Mouse (Mus musculus): ENCODE results near the gene Specc1l. TPM values are rescaled to one million over a fixed set of nuclear protein-coding genes. Genes with fewer than 3 reads are reported as not detected.

Gene Specc1l
- polyA plus RNA-seq, 1 experiment: 17.7 TPM

DNA sequence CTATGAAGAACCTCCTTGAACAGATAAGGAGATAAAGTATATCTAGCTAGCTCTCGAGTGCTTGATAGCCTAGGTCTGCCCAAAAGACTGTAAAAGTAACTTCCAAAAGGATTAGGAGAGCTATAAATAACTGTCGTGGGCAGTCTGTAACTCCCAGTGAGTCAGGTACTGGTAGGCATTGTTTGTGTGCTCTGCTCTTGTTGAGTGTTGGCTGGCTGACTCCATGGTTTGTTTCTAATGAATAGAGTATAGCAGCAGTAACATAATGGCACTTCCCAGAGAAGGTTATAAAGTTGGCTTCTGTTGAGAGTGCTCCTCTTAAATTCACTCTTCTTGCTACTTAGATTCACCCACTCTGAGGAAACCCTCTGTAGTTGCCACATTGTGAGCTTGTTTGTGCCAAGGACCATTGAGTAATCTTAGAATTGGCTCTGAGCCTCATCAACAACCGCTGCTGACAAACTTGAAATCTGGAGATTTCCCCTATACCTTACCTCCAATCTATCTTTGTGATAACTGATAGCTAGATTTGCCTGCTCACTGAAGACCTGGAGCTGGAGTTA lies 53.2 kb downstream of the Specc1l start:
- Histone ChIP-seq H3K4me3 (ENCODE audit: extremely low read depth, insufficient read depth, insufficient read length) (no peak overlapping the region), H3K27ac (ENCODE audit: insufficient read depth, low read length) (no peak overlapping the region), H3K36me3 (ENCODE audit: control insufficient read depth, insufficient read depth, low read length) (peaks cover 47% of the 10 kb centered on the region), H3K4me1 (ENCODE audit: control insufficient read depth, insufficient read depth, insufficient read length) (no peaks in the 10 kb centered on the region), H3K27me3 (ENCODE audit: control insufficient read depth, insufficient read depth, low read length) (no peaks in the 10 kb centered on the region)
- no peak for DNase-seq (ENCODE audit: low read depth in 1 of 2, low spot score in 2 of 2)
- TF ChIP-seq CTCF (IDR thresholded peaks at IDR 0.05; ENCODE audit: extremely low read depth, insufficient read depth, insufficient read length, insufficient replicate concordance) (no peak), POLR2A (IDR thresholded peaks at IDR 0.05; ENCODE audit: low read depth, low read length) (no peak)
- WGBS: 84% methylated on average over 3 of the region's 3 CpGs

- Histone ChIP-seq H3K36me3 (ENCODE audit: control insufficient read depth, insufficient read depth, low read length) (peaks cover 29% of the 10 kb centered on the region), H3K27ac (ENCODE audit: insufficient read depth, low read length) (no peak overlapping the region), H3K4me1 (ENCODE audit: control insufficient read depth, insufficient read depth, insufficient read length) (no peaks in the 10 kb centered on the region), H3K4me3 (ENCODE audit: extremely low read depth, insufficient read depth, insufficient read length) (no peak overlapping the region), H3K27me3 (ENCODE audit: control insufficient read depth, insufficient read depth, low read length) (no peaks in the 10 kb centered on the region)
- TF ChIP-seq CTCF (IDR thresholded peaks at IDR 0.05; ENCODE audit: extremely low read depth, insufficient read depth, insufficient read length, insufficient replicate concordance) (no peak), POLR2A (IDR thresholded peaks at IDR 0.05; ENCODE audit: low read depth, low read length) (no peak)
- WGBS: 86% methylated on average over 4 of the region's 4 CpGs
- no peak for DNase-seq (ENCODE audit: low read depth in 1 of 2, low spot score in 2 of 2)
Measured at GRCm38 (mm10) chr10:75273020-75273419, 61.1 kb downstream of the Specc1l start.

- H3K27ac ChIP-seq (ENCODE audit: insufficient read depth, low read length): no peak overlapping the region
- 87% methylated on average over 12 of the region's 12 CpGs for WGBS
- peaks cover 22% of the 10 kb centered on the region for H3K36me3 ChIP-seq (ENCODE audit: control insufficient read depth, insufficient read depth, low read length)
- DNase-seq (ENCODE audit: low read depth in 1 of 2, low spot score in 2 of 2): no peak
- no peaks in the 10 kb centered on the region for H3K4me1 ChIP-seq (ENCODE audit: control insufficient read depth, insufficient read depth, insufficient read length)
- TF ChIP-seq POLR2A (IDR thresholded peaks at IDR 0.05; ENCODE audit: low read depth, low read length): no peak
- no peak for TF ChIP-seq CTCF (IDR thresholded peaks at IDR 0.05; ENCODE audit: extremely low read depth, insufficient read depth, insufficient read length, insufficient replicate concordance)
- no peak overlapping the region for H3K4me3 ChIP-seq (ENCODE audit: extremely low read depth, insufficient read depth, insufficient read length)
- no peaks in the 10 kb centered on the region for H3K27me3 ChIP-seq (ENCODE audit: control insufficient read depth, insufficient read depth, low read length)
Measured at GRCm38 (mm10) chr10:75276427-75277013, 64.6 kb downstream of the Specc1l start.

- DNase-seq (ENCODE audit: low read depth in 1 of 2, low spot score in 2 of 2): peak in 1 of 2 experiments; percentile 34
- H3K4me3 ChIP-seq (ENCODE audit: extremely low read depth, insufficient read depth, insufficient read length): no peak overlapping the region
- peaks cover 20% of the 10 kb centered on the region for H3K36me3 ChIP-seq (ENCODE audit: control insufficient read depth, insufficient read depth, low read length)
- 80% methylated on average over 1 of the region's 1 CpGs for WGBS
- TF ChIP-seq CTCF (IDR thresholded peaks at IDR 0.05; ENCODE audit: extremely low read depth, insufficient read depth, insufficient read length, insufficient replicate concordance) (peak; percentile 9; the same call in 1 of the 2 replicates), POLR2A (IDR thresholded peaks at IDR 0.05; ENCODE audit: low read depth, low read length) (no peak)
- H3K27ac ChIP-seq (ENCODE audit: insufficient read depth, low read length): no peak overlapping the region
- no peaks in the 10 kb centered on the region for H3K4me1 ChIP-seq (ENCODE audit: control insufficient read depth, insufficient read depth, insufficient read length)
- H3K27me3 ChIP-seq (ENCODE audit: control insufficient read depth, insufficient read depth, low read length): no peaks in the 10 kb centered on the region
Measured at GRCm38 (mm10) chr10:75277501-75277900, 65.6 kb downstream of the Specc1l start.

- H3K4me3 ChIP-seq (ENCODE audit: extremely low read depth, insufficient read depth, insufficient read length): no peak overlapping the region
- TF ChIP-seq POLR2A (IDR thresholded peaks at IDR 0.05; ENCODE audit: low read depth, low read length): no peak
- TF ChIP-seq CTCF (IDR thresholded peaks at IDR 0.05; ENCODE audit: extremely low read depth, insufficient read depth, insufficient read length, insufficient replicate concordance): no peak
- peaks cover 3% of the 10 kb centered on the region; the same call in 1 of the 2 replicates for H3K4me1 ChIP-seq (ENCODE audit: control insufficient read depth, insufficient read depth, insufficient read length)
- 12% methylated on average over 5 of the region's 5 CpGs for WGBS
- peak overlapping the region; percentile 48 for H3K27ac ChIP-seq (ENCODE audit: insufficient read depth, low read length)
- H3K27me3 ChIP-seq (ENCODE audit: control insufficient read depth, insufficient read depth, low read length): no peaks in the 10 kb centered on the region
- DNase-seq (ENCODE audit: low read depth in 1 of 2, low spot score in 2 of 2): peak; percentile 64 to 71
- peaks cover 9% of the 10 kb centered on the region for H3K36me3 ChIP-seq (ENCODE audit: control insufficient read depth, insufficient read depth, low read length)
Measured at GRCm38 (mm10) chr10:75282648-75283047, 70.8 kb downstream of the Specc1l start.

GRCm38 (mm10) chr10:75283821-75284220 lies 71.9 kb downstream of the Specc1l start:
- Histone ChIP-seq H3K27me3 (ENCODE audit: control insufficient read depth, insufficient read depth, low read length) (no peaks in the 10 kb centered on the region), H3K4me3 (ENCODE audit: extremely low read depth, insufficient read depth, insufficient read length) (no peak overlapping the region), H3K27ac (ENCODE audit: insufficient read depth, low read length) (no peak overlapping the region), H3K4me1 (ENCODE audit: control insufficient read depth, insufficient read depth, insufficient read length) (peaks cover 8% of the 10 kb centered on the region), H3K36me3 (ENCODE audit: control insufficient read depth, insufficient read depth, low read length) (peaks cover 9% of the 10 kb centered on the region)
- 96% methylated on average over 3 of the region's 3 CpGs for WGBS
- no peak for TF ChIP-seq CTCF (IDR thresholded peaks at IDR 0.05; ENCODE audit: extremely low read depth, insufficient read depth, insufficient read length, insufficient replicate concordance)
- no peak for TF ChIP-seq POLR2A (IDR thresholded peaks at IDR 0.05; ENCODE audit: low read depth, low read length)
- DNase-seq (ENCODE audit: low read depth in 1 of 2, low spot score in 2 of 2): no peak

DNA sequence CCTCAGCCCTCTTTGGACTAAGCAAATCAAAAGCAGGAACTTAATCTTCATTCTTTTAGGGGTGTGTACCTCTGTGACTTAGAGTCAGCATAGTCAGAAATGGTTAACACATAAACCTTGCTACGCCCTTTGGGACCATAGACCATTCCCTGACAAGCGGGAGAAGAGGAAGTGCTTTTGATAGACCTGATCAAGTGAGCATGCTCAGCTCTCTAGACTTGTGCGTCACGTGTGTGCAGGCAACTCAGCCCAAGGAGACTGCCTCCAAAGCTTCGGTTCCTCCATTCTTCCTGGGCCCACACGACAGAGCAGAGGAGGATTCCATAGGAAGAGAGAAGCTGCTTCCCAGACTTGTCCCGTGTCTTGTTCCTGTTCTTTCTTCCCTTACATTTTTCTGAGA lies 76.7 kb downstream of the Specc1l start:
- no peak for TF ChIP-seq POLR2A (IDR thresholded peaks at IDR 0.05; ENCODE audit: low read depth, low read length)
- no peak for TF ChIP-seq CTCF (IDR thresholded peaks at IDR 0.05; ENCODE audit: extremely low read depth, insufficient read depth, insufficient read length, insufficient replicate concordance)
- peaks cover 3% of the 10 kb centered on the region; the same call in 1 of the 2 replicates for H3K36me3 ChIP-seq (ENCODE audit: control insufficient read depth, insufficient read depth, low read length)
- WGBS: 63% methylated on average over 7 of the region's 7 CpGs
- DNase-seq (ENCODE audit: low read depth in 1 of 2, low spot score in 2 of 2): no peak
- no peak overlapping the region for H3K4me3 ChIP-seq (ENCODE audit: extremely low read depth, insufficient read depth, insufficient read length)
- no peak overlapping the region for H3K27ac ChIP-seq (ENCODE audit: insufficient read depth, low read length)
- H3K27me3 ChIP-seq (ENCODE audit: control insufficient read depth, insufficient read depth, low read length): no peaks in the 10 kb centered on the region
- H3K4me1 ChIP-seq (ENCODE audit: control insufficient read depth, insufficient read depth, insufficient read length): peaks cover 13% of the 10 kb centered on the region

All from spleen, adult 2 months (tissue).